Mouse (Mus musculus): ENCODE results near the gene Rgl2. TPM values are rescaled to one million over a fixed set of nuclear protein-coding genes. Genes with fewer than 3 reads are reported as not detected.

Rgl2 gene
- total RNA-seq (2012; rRNA removed) (19.0 and 24.9 TPM in 2 replicates), polyA plus RNA-seq (2012; ENCODE audit: insufficient read depth in 1 of 2, insufficient read length in 2 of 2, low read depth in 1 of 2, low replicate concordance in 2 of 2, missing spikeins in 1 of 2) (10 to 100 TPM in 1 of 2 experiments, not detected in 1; 43.6 TPM)

DNA sequence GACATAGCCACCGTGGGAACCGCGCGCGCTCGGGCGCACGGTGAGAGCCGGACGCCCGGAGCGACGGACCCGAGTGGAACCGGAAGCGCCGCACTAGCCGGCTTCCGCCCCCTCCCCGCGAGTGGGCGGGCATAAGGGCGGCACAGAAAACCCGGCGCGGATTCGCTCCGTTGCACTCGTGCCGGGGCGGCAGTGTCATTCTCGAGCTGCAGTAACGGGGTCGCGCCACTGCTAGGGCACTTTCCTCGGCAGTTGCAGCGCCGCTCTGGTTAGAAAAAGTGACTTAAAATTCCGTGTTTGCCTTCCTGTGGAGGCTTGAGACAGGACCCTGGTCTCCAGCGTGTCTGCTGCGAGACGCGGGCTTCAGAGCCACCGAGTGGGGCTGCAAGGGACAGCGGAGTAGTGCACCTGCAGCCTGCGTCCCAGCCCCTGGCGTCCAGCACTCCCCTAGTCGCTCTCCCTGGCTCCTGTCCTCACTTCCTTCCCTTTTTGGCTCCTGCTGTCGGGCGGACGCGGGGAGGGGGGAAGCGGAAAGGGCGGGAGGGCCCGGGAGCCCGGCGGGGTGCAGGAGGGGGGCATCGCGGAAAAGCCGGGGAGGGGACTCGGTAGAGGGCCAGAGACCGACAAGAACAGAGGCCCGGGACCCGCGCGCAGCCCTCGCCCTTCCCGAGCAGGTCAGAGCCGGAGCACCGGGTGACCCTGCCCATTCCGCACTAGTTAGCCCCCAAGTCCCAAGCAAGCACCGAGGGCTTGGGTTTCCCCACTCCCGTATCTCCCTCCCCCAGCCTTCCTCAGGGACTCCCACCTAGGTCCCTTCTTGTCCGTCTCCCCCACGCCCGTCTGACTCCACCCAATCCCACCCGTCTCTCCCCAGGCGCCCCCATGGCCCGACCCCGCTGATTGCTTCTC, at the start of gene Rgl2:
Gene Rgl2 (plus strand): TSS at position 173 of the 909 bp plus-strand sequence.
- Histone ChIP-seq H3K36me3 (ENCODE audit: control insufficient read depth in 1 of 2, insufficient read depth in 2 of 2, low read length in 2 of 2) (peaks cover 0 to 3% of the 10 kb centered on the region in 2 experiments; a peak in 2 of 4 replicates), H3K27ac (ENCODE audit: control insufficient read depth, low read depth, low read length) (peak within 1 kb of the TSS; percentile 98), H3K27me3 (ENCODE audit: control insufficient read depth in 1 of 2, insufficient read depth in 2 of 2, low read length in 2 of 2) (no peaks in the 10 kb centered on the region), H3K9ac (ENCODE audit: control insufficient read depth, low read depth, low read length, poor library complexity, severe bottlenecking) (peak within 1 kb of the TSS; percentile 93), H3K79me2 (ENCODE audit: control insufficient read depth, insufficient read depth, low read length, poor library complexity) (peaks cover 24% of the 10 kb centered on the region), H3K4me3 (ENCODE audit: control insufficient read depth in 1 of 2, insufficient read depth in 1 of 2, low read depth in 2 of 2, low read length in 2 of 2) (peak within 1 kb of the TSS; percentile 74 to 78), H3K4me1 (ENCODE audit: control insufficient read depth in 1 of 2, insufficient read depth in 2 of 2, low read length in 2 of 2) (peaks cover 0 to 13% of the 10 kb centered on the region in 2 experiments; a peak in 2 of 4 replicates), H3K9me3 (replicated peaks; ENCODE audit: insufficient read depth, low read length) (no peaks in the 10 kb centered on the region)
- DNase-seq (ENCODE audit: low read depth, low spot score), result peak; percentile 95
- no peak for TF ChIP-seq UBTF (IDR thresholded peaks at IDR 0.05; ENCODE audit: borderline replicate concordance, insufficient read depth, low read depth, low read length)
- TF ChIP-seq JUND (IDR thresholded peaks at IDR 0.05; ENCODE audit: low read depth, low read length), result 0 out of 2 replicates have a peak, but pooled peaks have one; percentile 0
- TF ChIP-seq ETS1 (IDR thresholded peaks at IDR 0.05; ENCODE audit: low read depth, low read length), result peak; percentile 59; the same call in 1 of the 2 replicates
- TF ChIP-seq RAD21 (IDR thresholded peaks at IDR 0.05; ENCODE audit: low read depth, low read length), result no peak
- TF ChIP-seq ZNF384 (IDR thresholded peaks at IDR 0.05; ENCODE audit: low read depth, low read length), result no peak
- TF ChIP-seq ELF1 (IDR thresholded peaks at IDR 0.05; ENCODE audit: low read depth, low read length), result peak; percentile 81
- TF ChIP-seq NELFE (IDR thresholded peaks at IDR 0.05; ENCODE audit: low read depth, low read length), result peak; percentile 49
- no peak for TF ChIP-seq RCOR1 (IDR thresholded peaks at IDR 0.05; ENCODE audit: low read depth, low read length)
- peak; percentile 94 for TF ChIP-seq HCFC1 (IDR thresholded peaks at IDR 0.05; ENCODE audit: low read depth, low read length)
- TF ChIP-seq USF2 (IDR thresholded peaks at IDR 0.05; ENCODE audit: borderline replicate concordance in 1 of 2, insufficient read depth in 1 of 2, low read depth in 1 of 2, low read length in 2 of 2), result no peak
- TF ChIP-seq MEF2A (IDR thresholded peaks at IDR 0.05; ENCODE audit: extremely low read depth, insufficient replicate concordance, low read depth, low read length, poor library complexity, severe bottlenecking), result no peak
- TF ChIP-seq MAZ (IDR thresholded peaks at IDR 0.05; ENCODE audit: low read depth, low read length), result peak; percentile 100
- TF ChIP-seq POLR2A (IDR thresholded peaks at IDR 0.05; ENCODE audit: control insufficient read depth in 1 of 2, insufficient read depth in 1 of 2, low read depth in 1 of 2, low read length in 2 of 2, poor library complexity in 1 of 2), result peak; percentile 61 to 82
- TF ChIP-seq CHD2 (IDR thresholded peaks at IDR 0.05; ENCODE audit: low read length), result no peak
- TF ChIP-seq CHD1 (IDR thresholded peaks at IDR 0.05; ENCODE audit: low read depth, low read length), result 0 out of 2 replicates have a peak, but pooled peaks have one; percentile 6
- no peak for TF ChIP-seq GATA1 (IDR thresholded peaks at IDR 0.05; ENCODE audit: low read depth, low read length)
- peak; percentile 67 for TF ChIP-seq TCF12 (IDR thresholded peaks at IDR 0.05; ENCODE audit: low read depth, low read length)
- TF ChIP-seq EP300 (IDR thresholded peaks at IDR 0.05; ENCODE audit: low read depth in 1 of 2, low read length in 2 of 2), result peak in 1 of 2 experiments; percentile 18; a peak in 1 of 4 replicates
- TF ChIP-seq ZMIZ1 (IDR thresholded peaks at IDR 0.05; ENCODE audit: low read depth, low read length), result no peak; the same call in 1 of the 2 replicates
- TF ChIP-seq SIN3A (IDR thresholded peaks at IDR 0.05; ENCODE audit: low read length), result peak; percentile 97
- peak; percentile 44; the same call in 1 of the 2 replicates for TF ChIP-seq TBP (IDR thresholded peaks at IDR 0.05; ENCODE audit: low read depth, low read length)
- peak in 1 of 3 experiments; percentile 22; a peak in 3 of 6 replicates for TF ChIP-seq CTCF (IDR thresholded peaks at IDR 0.05 in 2 of 3, conservative IDR thresholded peaks at IDR 0.05 in 1 of 3; ENCODE audit: control insufficient read depth in 1 of 3, insufficient read depth in 1 of 3, low read depth in 2 of 3, low read length in 3 of 3, poor library complexity in 1 of 3, severe bottlenecking in 1 of 3)
- peak; percentile 73; the same call in 1 of the 2 replicates for TF ChIP-seq KAT2A (conservative IDR thresholded peaks at IDR 0.05; ENCODE audit: low read depth, low read length)
- TF ChIP-seq MAX (IDR thresholded peaks at IDR 0.05; ENCODE audit: low read length), result peak; percentile 55; the same call in 1 of the 2 replicates
- no peak for TF ChIP-seq TAL1 (IDR thresholded peaks at IDR 0.05; ENCODE audit: low read length)
- TF ChIP-seq SMC3 (IDR thresholded peaks at IDR 0.05; ENCODE audit: low read depth, low read length), result 0 out of 2 replicates have a peak, but pooled peaks have one; percentile 6
- TF ChIP-seq ZC3H11A (IDR thresholded peaks at IDR 0.05; ENCODE audit: low read depth, low read length), result no peak
- peak; percentile 89 for TF ChIP-seq MXI1 (IDR thresholded peaks at IDR 0.05; ENCODE audit: low read depth, low read length)
- TF ChIP-seq BHLHE40 (IDR thresholded peaks at IDR 0.05; ENCODE audit: borderline replicate concordance, low read depth, low read length), result no peak
- no peak for TF ChIP-seq NRF1 (IDR thresholded peaks at IDR 0.05; ENCODE audit: insufficient read depth, low read depth, low read length, poor library complexity, severe bottlenecking)
- peak; percentile 87 for TF ChIP-seq POLR2AphosphoS2 (IDR thresholded peaks at IDR 0.05; ENCODE audit: low read length)
- TF ChIP-seq MAFK (IDR thresholded peaks at IDR 0.05; ENCODE audit: borderline replicate concordance, low read depth, low read length), result no peak
